Mouse (Mus musculus): ENCODE measurements at regions not wholly inside any gene's neighbourhood (a gene's known extent, or its start where the extent isn't known, plus 50 kb on each side); places are given as distances from the start of the nearest gene placed in this dataset.

- in situ Hi-C loops (cut with MboI; ENCODE audit: low pct_unique_long_range_greater_than_20kb), result no loop called here
- no peaks in the 10 kb centered on the region for H3K27me3 ChIP-seq
- no peak for DNase-seq (ENCODE audit: low read depth, low spot score)
- ATAC-seq, result peak; percentile 76
- no peak for TF ChIP-seq CTCF (IDR thresholded peaks at IDR 0.05)
- ChIA-PET CTCF (interaction anchor here (0.8 to 4.7 kb wide), 13 partner anchors 10 to 239 kb away, joined by 3 to 31 read pairs (median 4); no protein-coding TSS in a partner anchor), POLR2A (interaction anchor here (1.0 to 1.3 kb wide), 3 partner anchors 8 to 15 kb away, joined by 3 read pairs; no protein-coding TSS in a partner anchor)
These were observed 57.8 kb downstream of the Ier5 start for GRCm38 (mm10) chr1:155041592-155041991.

GRCm38 (mm10) chr1:155040939-155041371 is 58.5 kb downstream of the Ier5 start:
- ChIA-PET CTCF (interaction anchor here (0.8 to 4.7 kb wide), 14 partner anchors 8 to 240 kb away, joined by 3 to 31 read pairs (median 4); no protein-coding TSS in a partner anchor), POLR2A (interaction anchor here (0.9 to 1.6 kb wide), 5 partner anchors 9 to 287 kb away, joined by 3 to 7 read pairs (median 3); no protein-coding TSS in a partner anchor)
- H3K27me3 ChIP-seq, result no peaks in the 10 kb centered on the region
- in situ Hi-C loops (cut with MboI; ENCODE audit: low pct_unique_long_range_greater_than_20kb), result no loop called here
- TF ChIP-seq CTCF (IDR thresholded peaks at IDR 0.05), result no peak
- DNase-seq (ENCODE audit: low read depth, low spot score) (no peak), ATAC-seq (no peak)

- DNase-seq (ENCODE audit: low read depth, low spot score), result no peak
- TF ChIP-seq CTCF (IDR thresholded peaks at IDR 0.05), result no peak
- POLR2A ChIA-PET, result interaction anchor here (0.6 to 1.6 kb wide), 5 partner anchors 9 to 1619 kb away, joined by 3 to 7 read pairs (median 3); no protein-coding TSS in a partner anchor
These were observed 59.2 kb downstream of the Ier5 start for GRCm38 (mm10) chr1:155040086-155040726.

GRCm38 (mm10) chr1:155038631-155039625 is 60.5 kb downstream of the Ier5 start:
- ChIA-PET CTCF (interaction anchor here (1.9 to 4.7 kb wide), 2 partner anchors 11 to 13 kb away, joined by 5 to 31 read pairs; no protein-coding TSS in a partner anchor), POLR2A (no interaction called here)
- ATAC-seq, result no peak
- TF ChIP-seq CTCF (IDR thresholded peaks at IDR 0.05), result no peak
- H3K27me3 ChIP-seq, result no peaks in the 10 kb centered on the region
- DNase-seq (ENCODE audit: low read depth, low spot score), result no peak
- in situ Hi-C loops (cut with MboI; ENCODE audit: low pct_unique_long_range_greater_than_20kb), result no loop called here

More at GRCm38 (mm10) chr1:155040086-155040726, 59.2 kb downstream of the Ier5 start:
- peak; percentile 92 for ATAC-seq
- no peaks in the 10 kb centered on the region for H3K27me3 ChIP-seq
- in situ Hi-C loops (cut with MboI; ENCODE audit: low pct_unique_long_range_greater_than_20kb), result no loop called here
- CTCF ChIA-PET, result interaction anchor here (1.3 to 4.7 kb wide), 10 partner anchors 8 to 241 kb away, joined by 3 to 31 read pairs (median 4); no protein-coding TSS in a partner anchor

GRCm38 (mm10) chr1:155037479-155037878 is 62.0 kb downstream of the Ier5 start:
- in situ Hi-C loops (cut with MboI; ENCODE audit: low pct_unique_long_range_greater_than_20kb), result no loop called here
- ATAC-seq (no peak), DNase-seq (ENCODE audit: low read depth, low spot score) (no peak)
- POLR2A ChIA-PET, result no interaction called here
- no peak for TF ChIP-seq CTCF (IDR thresholded peaks at IDR 0.05)
- no peaks in the 10 kb centered on the region for H3K27me3 ChIP-seq
- CTCF ChIA-PET, result interaction anchor here (1.9 kb wide), 1 partner anchor 11 kb away, joined by 5 read pairs; no protein-coding TSS in a partner anchor

GRCm38 (mm10) chr1:155030908-155031307 is 68.5 kb downstream of the Ier5 start:
- in situ Hi-C loops (cut with MboI; ENCODE audit: low pct_unique_long_range_greater_than_20kb), result no loop called here
- no peak for TF ChIP-seq CTCF (IDR thresholded peaks at IDR 0.05)
- ChIA-PET CTCF (no interaction called here), POLR2A (no interaction called here)
- DNase-seq (ENCODE audit: low read depth, low spot score), result no peak
- no peak for ATAC-seq
- H3K27me3 ChIP-seq, result no peaks in the 10 kb centered on the region

- no peak for TF ChIP-seq CTCF (IDR thresholded peaks at IDR 0.05)
- no peak for ATAC-seq
- ChIA-PET POLR2A (interaction anchor here (1.4 kb wide), 1 partner anchor 70 kb away, joined by 3 read pairs; the partner anchor contains the start of gene Ier5), CTCF (interaction anchor here (0.8 to 5.4 kb wide), 7 partner anchors 12 to 264 kb away, joined by 3 to 31 read pairs (median 4); no protein-coding TSS in a partner anchor)
- no peaks in the 10 kb centered on the region for H3K27me3 ChIP-seq
- DNase-seq (ENCODE audit: low read depth, low spot score), result no peak
- in situ Hi-C loops (cut with MboI; ENCODE audit: low pct_unique_long_range_greater_than_20kb), result loop anchor here (5.0 kb wide), 2 partner anchors 188 to 253 kb away; no protein-coding TSS in a partner anchor
These were observed 70.1 kb downstream of the Ier5 start for GRCm38 (mm10) chr1:155029195-155029879.

GRCm38 (mm10) chr1:155028735-155029134 is 70.7 kb downstream of the Ier5 start:
- no peaks in the 10 kb centered on the region for H3K27me3 ChIP-seq
- TF ChIP-seq CTCF (IDR thresholded peaks at IDR 0.05), result no peak
- DNase-seq (ENCODE audit: low read depth, low spot score) (no peak), ATAC-seq (no peak)
- POLR2A ChIA-PET, result interaction anchor here (1.2 to 1.4 kb wide), 2 partner anchors 71 to 249 kb away, joined by 3 to 5 read pairs; partner anchors contain the start of gene Ier5
- CTCF ChIA-PET, result interaction anchor here (0.8 to 5.4 kb wide), 5 partner anchors 13 to 253 kb away, joined by 3 to 42 read pairs (median 29); no protein-coding TSS in a partner anchor
- in situ Hi-C loops (cut with MboI; ENCODE audit: low pct_unique_long_range_greater_than_20kb), result loop anchor here (5.0 kb wide), 2 partner anchors 189 to 254 kb away; no protein-coding TSS in a partner anchor

GRCm38 (mm10) chr1:155028147-155028546 is 71.3 kb downstream of the Ier5 start:
- ChIA-PET POLR2A (interaction anchor here (0.7 to 1.4 kb wide), 4 partner anchors 71 to 363 kb away, joined by 3 to 12 read pairs (median 4); partner anchors contain the start of gene Ier5), CTCF (interaction anchor here (0.8 to 5.4 kb wide), 6 partner anchors 13 to 253 kb away, joined by 3 to 42 read pairs (median 17); no protein-coding TSS in a partner anchor)
- ATAC-seq (no peak), DNase-seq (ENCODE audit: low read depth, low spot score) (no peak)
- in situ Hi-C loops (cut with MboI; ENCODE audit: low pct_unique_long_range_greater_than_20kb), result loop anchor here (5.0 kb wide), 2 partner anchors 189 to 254 kb away; no protein-coding TSS in a partner anchor
- TF ChIP-seq CTCF (IDR thresholded peaks at IDR 0.05), result no peak
- H3K27me3 ChIP-seq, result no peaks in the 10 kb centered on the region
